ENCODE assay signal across 8 mouse cellular contexts in the genomic region with DNA sequence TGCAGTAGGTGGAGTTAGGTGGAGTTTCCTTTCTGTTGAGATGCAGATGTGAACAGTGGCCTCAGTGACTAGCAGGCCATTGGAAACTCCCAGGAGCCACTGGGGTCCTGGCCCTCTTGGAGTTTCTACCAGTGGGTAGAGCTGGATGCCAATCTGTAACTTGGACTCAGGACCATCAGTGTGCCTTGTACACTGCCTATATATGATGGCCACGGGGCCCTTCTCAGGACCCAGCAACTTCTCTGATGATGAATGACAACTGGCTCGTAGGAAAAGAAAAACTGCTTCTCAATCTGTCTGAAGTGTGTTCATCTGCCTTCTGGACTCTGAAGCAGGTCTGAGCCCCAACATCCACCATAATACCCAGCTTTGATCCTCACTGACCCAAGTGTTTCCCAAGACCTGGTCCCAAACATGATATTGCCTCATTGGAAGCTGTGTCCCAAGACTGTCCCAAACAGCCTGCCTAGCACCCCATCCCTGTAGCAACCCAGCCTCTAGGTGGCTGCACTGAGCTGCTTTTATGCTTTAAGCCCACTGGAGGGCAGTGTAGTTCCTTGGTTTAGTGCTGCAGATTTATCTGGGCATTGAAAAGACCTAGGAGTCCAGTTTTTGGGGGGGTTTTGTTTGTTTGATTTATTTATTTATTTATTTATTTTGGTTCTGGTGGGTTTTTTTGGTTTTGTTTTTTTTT. TPM values are rescaled to one million over a fixed set of nuclear protein-coding genes. Genes with fewer than 3 reads are reported as not detected.
A peak's percentile ranks its signal among the peaks of the same experiment; 100 is the strongest.
DNase-seq lines count a peak whose midpoint lies in the region; ATAC-seq and TF ChIP-seq lines count a peak whose summit lies in the region.

No protein-coding gene starts in this region.

- peak; percentile 92; the same call in 1 of the 2 replicates for TF ChIP-seq CTCF in spleen, adult 2 months (IDR thresholded peaks at IDR 0.05; ENCODE audit: extremely low read depth, insufficient read depth, insufficient read length, insufficient replicate concordance)

- H3K9me3 ChIP-seq in embryonic facial prominence, embryonic 11.5 days (replicated peaks; ENCODE audit: control insufficient read depth, low read length) = no peaks in the 10 kb centered on the region
- H3K9me3 ChIP-seq in limb, embryonic 12.5 days = no peaks in the 10 kb centered on the region
- no peaks in the 10 kb centered on the region for H3K9me3 ChIP-seq in midbrain, embryonic 16.5 days (replicated peaks; ENCODE audit: control insufficient read depth, low read length, poor library complexity, severe bottlenecking)

- H3K9ac ChIP-seq in embryonic facial prominence, embryonic 11.5 days (replicated peaks; ENCODE audit: low read length) = no peak overlapping the region
- H3K9ac ChIP-seq in limb, embryonic 12.5 days (replicated peaks) = no peak overlapping the region
- H3K9ac ChIP-seq in midbrain, embryonic 16.5 days (ENCODE audit: low read depth, low read length) = no peak overlapping the region

- ATAC-seq in embryonic facial prominence, embryonic 11.5 days (replicated peaks; ENCODE audit: insufficient number of reproducible peaks, low FRiP score, low TSS enrichment, low read depth) = peak; percentile 61; the same call in 1 of the 2 replicates
- ATAC-seq in limb, embryonic 12.5 days (ENCODE audit: insufficient number of reproducible peaks, insufficient read depth, low FRiP score, low TSS enrichment, low read depth) = 0 out of 2 replicates have a peak, but pooled peaks have one; percentile 41
- peak; percentile 70 for ATAC-seq in midbrain, embryonic 16.5 days

- H3K27me3 ChIP-seq in embryonic facial prominence, embryonic 11.5 days (ENCODE audit: control insufficient read depth, insufficient read depth, low read length) = no peaks in the 10 kb centered on the region
- no peaks in the 10 kb centered on the region for H3K27me3 ChIP-seq in limb, embryonic 12.5 days
- no peaks in the 10 kb centered on the region for H3K27me3 ChIP-seq in midbrain, embryonic 16.5 days (ENCODE audit: control insufficient read depth, insufficient read depth, low read depth, low read length)
- H3K27me3 ChIP-seq in spleen, adult 2 months (ENCODE audit: control insufficient read depth, insufficient read depth, low read length) = no peaks in the 10 kb centered on the region

- no peaks in the 10 kb centered on the region for H3K36me3 ChIP-seq in embryonic facial prominence, embryonic 11.5 days (replicated peaks; ENCODE audit: control insufficient read depth, insufficient read depth, low read depth, low read length)
- H3K36me3 ChIP-seq in limb, embryonic 12.5 days = peaks cover 35% of the 10 kb centered on the region
- peaks cover 12% of the 10 kb centered on the region for H3K36me3 ChIP-seq in midbrain, embryonic 16.5 days (ENCODE audit: control insufficient read depth, insufficient read depth, low read length)
- H3K36me3 ChIP-seq in spleen, adult 2 months (ENCODE audit: control insufficient read depth, insufficient read depth, low read length) = peaks cover 14% of the 10 kb centered on the region

- no peak overlapping the region for H3K4me2 ChIP-seq in embryonic facial prominence, embryonic 11.5 days (ENCODE audit: low read depth, low read length)
- H3K4me2 ChIP-seq in limb, embryonic 12.5 days = no peak overlapping the region
- H3K4me2 ChIP-seq in midbrain, embryonic 16.5 days (ENCODE audit: low read length) = no peak overlapping the region

- TF ChIP-seq POLR2A in spleen, adult 2 months (IDR thresholded peaks at IDR 0.05; ENCODE audit: low read depth, low read length) = no peak

- no peaks in the 10 kb centered on the region for H3K4me1 ChIP-seq in embryonic facial prominence, embryonic 11.5 days (ENCODE audit: control insufficient read depth, insufficient read depth, low read length)
- no peaks in the 10 kb centered on the region for H3K4me1 ChIP-seq in limb, embryonic 12.5 days (replicated peaks)
- no peaks in the 10 kb centered on the region for H3K4me1 ChIP-seq in midbrain, embryonic 16.5 days (ENCODE audit: control insufficient read depth, insufficient read depth, low read length)
- no peaks in the 10 kb centered on the region for H3K4me1 ChIP-seq in spleen, adult 2 months (ENCODE audit: control insufficient read depth, insufficient read depth, insufficient read length)

- no peak overlapping the region for H3K27ac ChIP-seq in embryonic facial prominence, embryonic 11.5 days (replicated peaks; ENCODE audit: low read depth, low read length)
- H3K27ac ChIP-seq in limb, embryonic 12.5 days = no peak overlapping the region
- H3K27ac ChIP-seq in midbrain, embryonic 16.5 days (ENCODE audit: low read length) = no peak overlapping the region
- H3K27ac ChIP-seq in spleen, adult 2 months (ENCODE audit: insufficient read depth, low read length) = no peak overlapping the region

- H3K4me3 ChIP-seq in embryonic facial prominence, embryonic 11.5 days (ENCODE audit: low read depth, low read length) = no peak overlapping the region
- no peak overlapping the region for H3K4me3 ChIP-seq in limb, embryonic 12.5 days (replicated peaks)
- H3K4me3 ChIP-seq in midbrain, embryonic 16.5 days (ENCODE audit: low read depth, low read length) = no peak overlapping the region
- no peak overlapping the region for H3K4me3 ChIP-seq in spleen, adult 2 months (ENCODE audit: extremely low read depth, insufficient read depth, insufficient read length)

- DNase-seq in A20 (ENCODE audit: low read depth, low spot score) = peak; percentile 74
- DNase-seq in adrenal gland, postnatal 25 days = peak; percentile 66
- peak; percentile 87 for DNase-seq in embryonic facial prominence, embryonic 11.5 days (ENCODE audit: low spot score)
- DNase-seq in heart, adult 18-20 months = peak; percentile 68 to 84
- DNase-seq in kidney, adult 8-10 months = peak; percentile 38 to 76
- peak; percentile 44 to 60 for DNase-seq in spleen, adult 2 months (ENCODE audit: low read depth in 1 of 2, low spot score in 2 of 2)

- WGBS in embryonic facial prominence, embryonic 11.5 days = 89% methylated on average over 2 of the region's 2 CpGs
- 91% methylated on average over 2 of the region's 2 CpGs for whole genome bisulfite sequencing in limb, embryonic 12.5 days
- 76% methylated on average over 2 of the region's 2 CpGs for WGBS in midbrain, embryonic 16.5 days
- 73% methylated on average over 2 of the region's 2 CpGs for WGBS in spleen, adult 2 months

RNA-seq across cellular contexts. Expression of a gene that starts 40.9 kb away (rescaled TPM):
- 453 and 521 TPM in 2 replicates for total RNA-seq in adrenal gland, postnatal 25 days (2021)
- 130 and 133 TPM in 2 replicates for polyA plus RNA-seq in embryonic facial prominence, embryonic 11.5 days (2014; fragmentation: Nextera tagmentation; extraction: Ambion mirVana)
- 10 to 100 TPM; 57.1 to 65.4 TPM for total RNA-seq in heart, adult 18-20 months (2021)
- polyA plus RNA-seq in limb, embryonic 12.5 days (2016; fragmentation: Nextera tagmentation; extraction: Ambion mirVana) = 214 TPM in 2 replicates
- 249 and 258 TPM in 2 replicates for polyA plus RNA-seq in midbrain, embryonic 16.5 days (2015; fragmentation: Nextera tagmentation; extraction: Ambion mirVana)
- polyA plus RNA-seq in spleen, adult 2 months (2012; rRNA removed) = 136 and 141 TPM in 2 replicates

RNA-seq across cellular contexts. Expression of a gene that starts 59.9 kb away (rescaled TPM):
- total RNA-seq in adrenal gland, postnatal 25 days (2021) = 113 and 114 TPM in 2 replicates
- polyA plus RNA-seq in embryonic facial prominence, embryonic 11.5 days (2014; fragmentation: Nextera tagmentation; extraction: Ambion mirVana) = 49.1 and 61.5 TPM in 2 replicates
- 100 to 1,000 TPM; 118 to 119 TPM for total RNA-seq in heart, adult 18-20 months (2021)
- polyA plus RNA-seq in limb, embryonic 12.5 days (2016; fragmentation: Nextera tagmentation; extraction: Ambion mirVana) = 42.5 and 46.3 TPM in 2 replicates
- polyA plus RNA-seq in midbrain, embryonic 16.5 days (2015; fragmentation: Nextera tagmentation; extraction: Ambion mirVana) = 49.4 and 51.1 TPM in 2 replicates
- polyA plus RNA-seq in spleen, adult 2 months (2012; rRNA removed) = 24.1 and 25.0 TPM in 2 replicates
